Mouse (Mus musculus) brain, embryonic 18.5 days (tissue): ENCODE data around the gene Chpf.

Experiments
- DNase-seq: peaks from one replicate; pipeline ENCODE4 v3.0.0-alpha.2; 2012; ENCODE audit warnings: low read depth, low spot score

Chpf gene

GRCm38 (mm10) chr1:75498897-75499296 lies 19.8 kb upstream of the Chpf start:
- DNase-seq = no peak

- no peak for DNase-seq
Measured at GRCm38 (mm10) chr1:75494878-75495548, 15.9 kb upstream of the Chpf start.

DNA sequence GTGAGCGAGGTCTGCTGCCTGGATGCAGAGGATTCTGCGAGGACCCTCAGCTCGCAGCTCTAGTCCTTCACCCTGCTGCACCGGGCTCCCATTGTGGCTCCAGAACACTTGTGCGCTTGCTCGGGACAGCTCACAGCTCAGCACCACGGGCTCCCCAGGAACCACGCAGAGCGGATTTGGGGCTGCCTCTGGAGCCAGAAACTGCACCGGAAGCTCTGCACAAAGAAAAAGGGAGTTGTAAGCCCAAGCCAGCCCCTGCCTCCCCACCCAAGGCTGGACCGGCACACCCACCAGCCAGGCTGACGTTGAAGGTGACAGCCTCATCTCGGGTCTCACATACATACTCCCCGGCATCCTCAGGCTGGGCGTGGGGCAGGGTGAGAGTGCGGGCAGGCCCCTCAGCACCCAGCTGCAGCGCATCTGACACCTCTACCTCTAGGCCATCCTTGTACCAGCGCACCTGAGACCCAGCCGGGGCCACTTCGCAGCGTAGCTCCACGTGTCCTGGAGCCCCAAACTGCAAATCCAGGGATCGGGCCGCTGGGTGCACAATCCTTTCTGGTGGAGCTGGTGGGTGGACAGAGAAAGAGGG lies 13.6 kb upstream of the Chpf start:
- no peak for DNase-seq

GRCm38 (mm10) chr1:75490785-75491551 lies 11.9 kb upstream of the Chpf start:
- no peak for DNase-seq

GRCm38 (mm10) chr1:75487405-75488161 lies 8.5 kb upstream of the Chpf start:
- DNase-seq = no peak

DNA sequence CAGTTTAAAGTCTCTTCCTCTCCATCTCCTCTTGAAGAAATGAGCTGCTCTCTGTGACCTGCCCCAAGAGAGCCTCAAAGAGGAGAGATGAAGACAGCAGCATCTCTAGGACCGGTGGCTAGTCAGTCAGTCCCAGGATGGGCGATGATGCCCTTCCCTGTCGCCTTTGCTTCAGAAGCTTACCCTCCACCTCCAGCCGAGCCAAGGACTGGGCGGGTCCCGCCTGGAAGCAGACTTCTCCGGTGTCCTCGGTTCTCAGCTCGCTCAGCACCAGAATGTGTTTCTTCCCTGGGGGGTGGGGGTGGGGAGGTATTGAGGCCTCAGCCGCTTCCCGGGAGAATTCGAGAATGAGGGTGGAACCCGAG lies 7.9 kb upstream of the Chpf start:
- DNase-seq = no peak

- DNase-seq = no peak
Measured at GRCm38 (mm10) chr1:75486561-75486960, 7.5 kb upstream of the Chpf start.

- DNase-seq = no peak
Measured at GRCm38 (mm10) chr1:75480735-75481134, 1.6 kb upstream of the Chpf start.

DNA sequence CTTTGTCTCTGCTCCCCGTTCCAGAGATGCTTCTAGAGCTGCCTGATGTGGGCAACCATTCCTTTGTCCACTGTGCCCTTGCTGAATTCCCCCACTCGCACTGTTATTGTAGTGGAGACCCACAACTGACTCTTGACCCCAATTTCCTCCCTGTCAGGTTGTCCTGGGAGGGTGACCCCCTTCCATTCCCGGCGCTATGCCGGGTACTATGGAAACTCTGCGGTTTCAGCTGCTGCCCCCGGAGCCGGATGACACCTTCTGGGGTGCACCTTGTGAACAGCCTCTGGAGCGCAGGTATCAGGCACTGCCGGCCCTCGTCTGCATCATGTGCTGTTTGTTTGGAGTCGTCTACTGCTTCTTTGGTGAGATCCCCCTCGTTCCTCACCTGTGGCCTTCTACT lies 929 bp upstream of the Chpf start:
- no peak for DNase-seq

DNA sequence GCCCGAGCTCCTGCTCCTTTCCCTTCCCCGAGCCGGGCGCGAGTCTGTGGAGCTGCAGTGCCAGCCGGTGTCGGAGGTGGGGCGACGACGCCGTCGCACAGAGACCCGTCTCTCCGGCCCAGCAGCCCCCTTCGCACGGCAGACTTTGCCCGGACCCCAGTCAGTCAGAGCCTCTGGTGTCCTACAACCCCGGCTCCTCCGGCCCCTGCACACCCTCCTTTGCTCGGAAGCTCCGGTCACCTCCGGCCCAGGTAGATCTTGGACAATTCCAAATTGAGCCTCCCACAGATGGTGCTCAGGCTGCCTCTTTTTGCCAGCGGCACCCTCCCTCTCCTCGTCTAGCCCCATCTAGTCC lies 505 bp upstream of the Chpf start:
- DNase-seq = no peak

GRCm38 (mm10) chr1:75478497-75478896 lies 610 bp downstream of the Chpf start:
- no peak for DNase-seq

GRCm38 (mm10) chr1:75477966-75478290 lies 1.2 kb downstream of the Chpf start:
- no peak for DNase-seq

- no peak for DNase-seq
Measured at GRCm38 (mm10) chr1:75477264-75477965, 1.7 kb downstream of the Chpf start.

DNA sequence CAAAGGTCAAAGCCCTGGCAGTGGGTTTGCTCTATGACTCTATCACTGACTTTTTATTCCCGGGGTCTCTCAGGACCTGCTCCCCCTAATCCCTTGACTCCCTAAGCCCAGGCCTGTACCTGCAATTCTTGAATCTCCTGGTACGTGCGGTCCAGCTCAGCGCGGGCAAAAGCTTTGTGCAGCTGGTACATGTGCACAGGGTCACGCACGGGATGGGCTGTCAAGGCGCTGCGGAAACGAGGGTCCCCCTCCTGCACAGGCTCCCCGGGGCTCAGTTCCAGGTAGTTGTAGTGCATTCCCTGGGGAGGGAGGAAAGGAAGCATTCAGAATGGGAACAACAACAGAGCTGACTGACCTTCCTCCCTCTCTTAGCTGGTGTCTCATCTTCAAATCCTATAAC lies 2.7 kb downstream of the Chpf start:
- DNase-seq = no peak

DNA sequence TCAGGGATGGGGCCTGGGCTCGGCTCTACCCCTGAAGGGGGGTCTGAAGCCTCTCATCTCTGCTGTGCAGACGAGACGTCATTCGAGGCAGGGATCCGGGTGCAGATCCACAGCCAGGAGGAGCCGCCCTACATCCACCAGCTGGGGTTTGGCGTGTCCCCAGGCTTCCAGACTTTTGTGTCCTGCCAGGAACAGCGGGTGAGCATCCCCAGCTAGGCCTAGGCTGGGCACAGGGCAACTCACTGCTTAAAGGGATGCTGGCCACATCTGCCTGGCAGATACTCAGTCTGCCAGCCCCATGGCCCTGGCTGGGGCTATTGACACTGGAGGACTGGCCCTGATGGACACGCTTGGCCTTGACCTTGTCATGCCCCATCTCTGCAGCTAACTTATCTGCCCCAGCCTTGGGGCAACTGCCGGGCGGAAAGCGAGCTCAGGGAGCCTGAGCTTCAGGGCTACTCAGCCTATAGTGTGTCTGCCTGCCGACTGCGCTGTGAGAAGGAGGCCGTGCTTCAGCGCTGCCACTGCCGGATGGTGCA lies 9.8 kb downstream of the Chpf start:
- no peak for DNase-seq

- no peak for DNase-seq
Measured at GRCm38 (mm10) chr1:75467215-75467927, 11.7 kb downstream of the Chpf start.

DNA sequence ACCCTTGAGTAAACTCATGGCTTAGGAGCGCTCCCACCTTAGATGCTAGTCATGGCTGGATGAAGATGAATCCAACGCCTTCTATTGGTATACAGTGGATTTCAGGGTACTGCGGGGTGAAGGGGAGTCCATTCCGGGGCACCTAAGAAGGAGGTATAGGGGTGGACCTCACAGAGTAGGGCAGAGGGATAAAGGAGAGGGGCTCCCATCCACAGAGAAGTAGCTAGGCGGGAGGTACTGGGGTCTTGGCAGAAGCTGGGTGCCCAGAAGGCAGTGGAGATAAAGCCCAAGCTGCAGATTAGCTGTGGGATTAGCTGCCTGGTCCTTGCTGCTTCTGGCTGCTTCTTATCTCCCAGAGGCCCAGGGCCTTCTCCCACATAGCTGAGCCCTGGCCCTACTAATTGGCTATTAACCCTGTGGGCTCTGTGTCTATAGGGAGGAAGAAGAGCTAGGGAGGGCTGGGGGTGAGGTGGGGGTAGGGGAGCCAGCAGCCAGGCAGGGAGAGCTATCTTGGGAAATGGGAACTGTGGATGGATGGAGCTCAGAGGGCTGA lies 15.4 kb downstream of the Chpf start:
- DNase-seq = no peak

GRCm38 (mm10) chr1:75462636-75463035 lies 16.5 kb downstream of the Chpf start:
- no peak for DNase-seq

DNA sequence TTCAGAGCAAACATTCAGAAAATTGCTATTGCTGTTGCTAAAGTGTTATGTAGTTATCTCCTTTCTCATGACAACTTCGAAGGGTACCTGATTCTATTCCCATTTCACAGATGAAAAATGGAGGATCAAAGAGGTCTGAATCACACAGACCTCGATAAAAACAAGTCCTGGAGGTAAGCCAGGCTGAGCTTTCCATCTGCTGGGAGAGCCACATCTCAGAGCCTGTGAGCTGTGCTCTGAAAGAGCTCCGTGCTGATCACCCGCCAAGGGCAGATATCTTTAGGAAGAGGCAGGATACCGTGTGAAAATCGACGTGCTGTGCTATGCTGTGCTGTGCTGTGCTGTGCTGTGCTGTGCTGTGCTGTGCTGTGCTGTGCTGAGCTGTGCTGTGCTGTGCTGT lies 18.8 kb downstream of the Chpf start:
- DNase-seq = no peak

DNA sequence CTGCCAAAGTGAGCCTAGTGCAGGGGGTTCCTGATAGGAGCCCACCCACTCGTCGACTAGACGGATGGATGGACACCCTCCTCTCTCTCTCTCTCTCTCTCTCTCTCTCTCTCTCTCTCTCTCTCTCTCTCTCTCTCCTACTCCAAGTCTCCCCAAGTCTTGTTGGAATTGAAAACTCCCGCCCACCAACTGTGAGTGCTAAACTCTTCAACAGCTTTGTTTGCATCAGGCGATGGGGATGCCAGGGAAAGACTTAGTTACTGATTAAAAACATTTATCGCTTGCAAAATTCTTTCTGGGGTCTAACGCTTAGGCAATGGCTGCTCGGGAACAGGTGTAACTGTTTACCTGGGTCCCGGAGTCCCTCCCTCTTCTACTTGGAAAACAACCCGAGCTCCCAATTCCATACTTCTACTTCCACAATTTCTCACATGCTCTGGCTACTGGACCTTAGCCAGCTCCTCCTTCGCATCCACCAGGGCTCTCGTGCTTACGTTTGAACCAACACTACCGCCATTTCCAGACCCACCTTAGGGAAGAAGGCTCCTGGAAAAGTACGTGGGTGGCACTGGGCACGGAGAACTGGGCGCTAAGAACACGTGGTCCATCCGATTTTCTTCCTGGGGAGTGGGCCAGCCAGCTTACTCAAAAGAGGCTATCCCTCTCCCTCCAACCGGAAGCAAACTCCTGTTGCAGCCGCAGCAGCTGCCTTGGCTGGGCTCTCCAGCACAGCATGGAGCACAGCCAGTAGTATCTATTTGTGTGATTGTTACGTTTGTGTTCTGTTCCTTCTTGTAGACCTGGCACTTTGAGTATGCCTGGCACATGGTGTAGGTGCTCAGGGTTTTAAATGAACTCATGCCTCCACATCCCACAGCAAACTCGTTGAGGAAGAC lies 20.1 kb downstream of the Chpf start:
- DNase-seq = no peak
